11 mouse cellular contexts compared by ENCODE assay signal in genomic region chr12:24895352-24895751, GRCm38 (mm10).
A peak's percentile ranks its signal among the peaks of the same experiment; 100 is the strongest.
DNase-seq lines count a peak whose midpoint lies in the region; ATAC-seq lines count a peak whose summit lies in the region.
"Had no signal": no experiment of that assay in that cellular context is flagged by ENCODE, and none has a peak within 500 bp of the region (broad histone marks: within the 10 kb centered on the region; RNA-seq: fewer than 3 reads in every experiment).

No protein-coding gene starts in this region.

- H3K9ac ChIP-seq in kidney, embryonic 14.5 days (ENCODE audit: low read depth, low read length): no peak overlapping the region
- H3K9ac ChIP-seq in heart, embryonic 13.5 days: no peak overlapping the region
- H3K9ac ChIP-seq: limb, embryonic 12.5 days had no signal

- ATAC-seq in kidney, embryonic 14.5 days (ENCODE audit: low FRiP score, low TSS enrichment): no peak
- no peak for ATAC-seq in heart, embryonic 13.5 days (ENCODE audit: extremely low read depth, insufficient number of reproducible peaks, low FRiP score, low TSS enrichment)
- ATAC-seq: intestine, embryonic 16.5 days had no signal

- DNase-seq in kidney, adult 9 months: peak; percentile 32
- DNase-seq in adrenal gland, postnatal 14 days: peak; percentile 58
- DNase-seq in lung, postnatal 25 days (ENCODE audit: low spot score): peak; percentile 77
- no peak for DNase-seq in left cerebral cortex, adult 8-10 months (ENCODE audit: low spot score in 2 of 2)
- DNase-seq in testis, postnatal 14 days (ENCODE audit: low spot score): no peak
- DNase-seq: cerebellum, postnatal 36 days; right cerebral cortex, postnatal 25 days had no signal

- peaks cover 23% of the 10 kb centered on the region; the same call in 1 of the 2 replicates for H3K4me1 ChIP-seq in kidney, embryonic 14.5 days (ENCODE audit: control insufficient read depth, insufficient read depth, low read length)
- H3K4me1 ChIP-seq in heart, embryonic 13.5 days: peaks cover 53% of the 10 kb centered on the region

- no peaks in the 10 kb centered on the region for H3K9me3 ChIP-seq in kidney, embryonic 14.5 days (ENCODE audit: control insufficient read depth, low read length)
- H3K9me3 ChIP-seq in heart, embryonic 13.5 days: no peaks in the 10 kb centered on the region
- H3K9me3 ChIP-seq: limb, embryonic 12.5 days had no signal

- 87% methylated on average over 5 of the region's 5 CpGs for WGBS in kidney, embryonic 14.5 days
- 54% methylated on average over 5 of the region's 5 CpGs for WGBS in heart, embryonic 13.5 days

- H3K27me3 ChIP-seq in kidney, embryonic 14.5 days (ENCODE audit: control insufficient read depth, insufficient read depth, low read length): no peaks in the 10 kb centered on the region
- no peaks in the 10 kb centered on the region for H3K27me3 ChIP-seq in heart, embryonic 13.5 days (replicated peaks)
- H3K27me3 ChIP-seq: limb, embryonic 12.5 days had no signal

- no peak overlapping the region for H3K27ac ChIP-seq in kidney, embryonic 14.5 days (ENCODE audit: low read depth, low read length)
- H3K27ac ChIP-seq in heart, embryonic 13.5 days (replicated peaks): peak overlapping the region; percentile 32

- no peak overlapping the region for H3K4me2 ChIP-seq in kidney, embryonic 14.5 days (replicated peaks; ENCODE audit: low read depth, low read length)
- no peak overlapping the region for H3K4me2 ChIP-seq in heart, embryonic 13.5 days
- H3K4me2 ChIP-seq: limb, embryonic 12.5 days had no signal

- 0 out of 2 replicates have a peak, but pooled peaks cover 2% of the 10 kb centered on the region for H3K36me3 ChIP-seq in kidney, embryonic 14.5 days (ENCODE audit: control insufficient read depth, insufficient read depth, low read length)
- peaks cover 24% of the 10 kb centered on the region for H3K36me3 ChIP-seq in heart, embryonic 13.5 days

- no peak overlapping the region for H3K4me3 ChIP-seq in kidney, embryonic 14.5 days (ENCODE audit: low read length)
- H3K4me3 ChIP-seq in heart, embryonic 13.5 days: no peak overlapping the region
- H3K4me3 ChIP-seq: limb, embryonic 12.5 days had no signal

Comparison
In these comparisons a context has a peak if more than half of its experiments do, and no peak if none do; other contexts are left out.
1. DNase-seq: peak in kidney, adult 9 months (single experiment), adrenal gland, postnatal 14 days (single experiment) and lung, postnatal 25 days (single experiment); none in left cerebral cortex, adult 8-10 months (0 of 2) and testis, postnatal 14 days (single experiment).